14 mouse cellular contexts compared by ENCODE assay signal in genomic region chr9:70930641-70931020, GRCm38 (mm10). TPM values are rescaled to one million over a fixed set of nuclear protein-coding genes. Genes with fewer than 3 reads are reported as not detected.
DNase-seq lines count a peak whose midpoint lies in the region; ATAC-seq and TF ChIP-seq lines count a peak whose summit lies in the region.
"Had no signal": no experiment of that assay in that cellular context is flagged by ENCODE, and none has a peak within 500 bp of the region (broad histone marks: within the 10 kb centered on the region; RNA-seq: fewer than 3 reads in every experiment).

No protein-coding gene starts in this region.

- peak; percentile 22; the same call in 1 of the 2 replicates for ATAC-seq in lung, embryonic 14.5 days (ENCODE audit: insufficient read depth)
- ATAC-seq: CD4-positive, CD25-positive, alpha-beta regulatory T cell, adult 4 months had no signal

- no peaks in the 10 kb centered on the region for H3K79me2 ChIP-seq in heart, adult 2 months (replicated peaks; ENCODE audit: control insufficient read depth, insufficient read depth, low read length)

- peaks cover 12% of the 10 kb centered on the region for H3K4me1 ChIP-seq in heart, adult 2 months (ENCODE audit: control insufficient read depth, insufficient read depth, low read length)
- no peaks in the 10 kb centered on the region for H3K4me1 ChIP-seq in lung, embryonic 14.5 days (ENCODE audit: insufficient read depth)
- H3K4me1 ChIP-seq: embryonic facial prominence, embryonic 13.5 days had no signal

- H3K4me3 ChIP-seq in heart, adult 2 months, result no peak overlapping the region
- no peak overlapping the region for H3K4me3 ChIP-seq in lung, embryonic 14.5 days (ENCODE audit: low read depth, low read length)
- H3K4me3 ChIP-seq: embryonic facial prominence, embryonic 13.5 days; midbrain, embryonic 10.5 days had no signal

- WGBS in heart, adult 2 months, result 44% methylated on average over 5 of the region's 5 CpGs
- 60% methylated on average over 5 of the region's 5 CpGs for WGBS in lung, embryonic 14.5 days

- H3K27ac ChIP-seq in heart, adult 2 months, result peak overlapping the region; percentile 23
- no peak overlapping the region for H3K27ac ChIP-seq in lung, embryonic 14.5 days (ENCODE audit: low read depth)
- H3K27ac ChIP-seq: embryonic facial prominence, embryonic 13.5 days; hindbrain, embryonic 14.5 days; midbrain, embryonic 10.5 days; stomach, postnatal 0 days had no signal

- H3K27me3 ChIP-seq in heart, adult 2 months (ENCODE audit: control insufficient read depth, insufficient read depth, low read length), result no peaks in the 10 kb centered on the region
- H3K27me3 ChIP-seq in lung, embryonic 14.5 days (ENCODE audit: insufficient read depth, low read length), result no peaks in the 10 kb centered on the region
- H3K27me3 ChIP-seq: embryonic facial prominence, embryonic 13.5 days had no signal

- no peak for TF ChIP-seq CTCF in heart, adult 2 months (IDR thresholded peaks at IDR 0.05)
- TF ChIP-seq CTCF in lung, embryonic 14.5 days (IDR thresholded peaks at IDR 0.05; ENCODE audit: low read depth), result no peak

- DNase-seq in heart, adult 2 months, result no peak
- no peak for DNase-seq in heart, postnatal 36 days
- no peak for DNase-seq in lung, embryonic 14.5 days
- no peak for DNase-seq in lung, postnatal 4 days
- DNase-seq in cerebellum, adult 9-11 months, result peak; percentile 97
- peak; percentile 84 for DNase-seq in retina, postnatal 1 day
- DNase-seq in embryo, embryonic 9.5 days (ENCODE audit: extremely low spot score), result no peak

- intact Hi-C loops in heart, adult 2 months (cut with DNase I), result loop anchor here (5.0 kb wide), 1 partner anchor 258 kb away; no protein-coding TSS in a partner anchor
- intact Hi-C loops in heart, postnatal 36 days (cut with DNase I), result loop anchor here (2.0 to 5.0 kb wide), 2 partner anchors 142 to 260 kb away; no protein-coding TSS in a partner anchor

- no peak overlapping the region for H3K4me2 ChIP-seq in lung, embryonic 14.5 days
- H3K4me2 ChIP-seq: embryonic facial prominence, embryonic 13.5 days; hindbrain, embryonic 14.5 days had no signal

- H3K9me3 ChIP-seq in lung, embryonic 14.5 days (ENCODE audit: low read depth, low read length), result no peaks in the 10 kb centered on the region
- H3K9me3 ChIP-seq: embryonic facial prominence, embryonic 13.5 days; midbrain, embryonic 10.5 days had no signal

- TF ChIP-seq POLR2A in heart, adult 2 months (IDR thresholded peaks at IDR 0.05; ENCODE audit: insufficient read depth, low read depth, low read length), result no peak

- H3K36me3 ChIP-seq in heart, adult 2 months (ENCODE audit: control insufficient read depth, insufficient read depth, low read length), result no peaks in the 10 kb centered on the region
- no peaks in the 10 kb centered on the region for H3K36me3 ChIP-seq in lung, embryonic 14.5 days (ENCODE audit: insufficient read depth)
- H3K36me3 ChIP-seq: embryonic facial prominence, embryonic 13.5 days; midbrain, embryonic 10.5 days had no signal

- H3K9ac ChIP-seq in heart, adult 2 months (ENCODE audit: low read depth, low read length), result no peak overlapping the region
- no peak overlapping the region for H3K9ac ChIP-seq in lung, embryonic 14.5 days
- H3K9ac ChIP-seq: embryonic facial prominence, embryonic 13.5 days; hindbrain, embryonic 14.5 days had no signal

- TF ChIP-seq EP300 in heart, adult 2 months (IDR thresholded peaks at IDR 0.05; ENCODE audit: insufficient read depth, low read depth, low read length), result no peak

RNA-seq across cellular contexts. Expression of gene Lipc, which starts 21.4 kb away (rescaled TPM):
- under 1 TPM in 1 of 2 experiments, not detected in 1; 0.14 TPM for total RNA-seq in heart, adult 2 months (2021)
- polyA plus RNA-seq in heart, adult 2 months (2012; rRNA removed), result 0.25 and 0.35 TPM in 2 replicates
- total RNA-seq in heart, postnatal 36 days (2021), result not detected
- polyA plus RNA-seq in lung, embryonic 14.5 days (2014; fragmentation: Nextera tagmentation; extraction: Ambion mirVana), result 0.11 and 0.22 TPM in 2 replicates
- total RNA-seq: MEL; neutrophil, adult 5-6 weeks had no signal
- polyA plus RNA-seq: CD4-positive, CD25-positive, alpha-beta regulatory T cell, adult 4 months; midbrain, embryonic 10.5 days had no signal

Comparison
In these comparisons a context has a peak if more than half of its experiments do, and no peak if none do; other contexts are left out.
1. DNase-seq: peak in cerebellum, adult 9-11 months (single experiment) and retina, postnatal 1 day (single experiment); none in heart, adult 2 months (0 of 2), heart, postnatal 36 days (0 of 2), lung, embryonic 14.5 days (single experiment), lung, postnatal 4 days (0 of 2) and embryo, embryonic 9.5 days (single experiment).